Mouse (Mus musculus): ENCODE measurements around the gene 1700061G19Rik. TPM values are rescaled to one million over a fixed set of nuclear protein-coding genes. Genes with fewer than 3 reads are reported as not detected.

Gene 1700061G19Rik
- polyA plus RNA-seq, 1 experiment from 2014 or later, result 0.14 TPM

- DNase-seq (ENCODE audit: low spot score) (no peak), ATAC-seq (ENCODE audit: low read depth) (no peak)
- H3K9ac ChIP-seq (ENCODE audit: low read depth, low read length), result no peak overlapping the region
- H3K4me2 ChIP-seq (ENCODE audit: low read depth, low read length), result no peak overlapping the region
- H3K9me3 ChIP-seq (ENCODE audit: control insufficient read depth, low read length), result no peaks in the 10 kb centered on the region
- WGBS, result 44% methylated on average over 8 of the region's 8 CpGs
- H3K4me3 ChIP-seq (ENCODE audit: low read depth, low read length), result no peak overlapping the region
- H3K27me3 ChIP-seq (replicated peaks; ENCODE audit: control insufficient read depth, insufficient read depth, low read length), result no peaks in the 10 kb centered on the region
- H3K27ac ChIP-seq (replicated peaks; ENCODE audit: low read depth, low read length), result no peak overlapping the region
- no peaks in the 10 kb centered on the region for H3K4me1 ChIP-seq (ENCODE audit: control insufficient read depth, insufficient read depth, low read length)
- no peaks in the 10 kb centered on the region for H3K36me3 ChIP-seq (ENCODE audit: control insufficient read depth, insufficient read depth, low read length)
Measured at GRCm38 (mm10) chr17:56876981-56877380, 1.7 kb downstream of the 1700061G19Rik start.

- 82% methylated on average over 19 of the region's 19 CpGs for WGBS
- no peaks in the 10 kb centered on the region for H3K27me3 ChIP-seq (replicated peaks; ENCODE audit: control insufficient read depth, insufficient read depth, low read length)
- no peak overlapping the region for H3K4me3 ChIP-seq (ENCODE audit: low read depth, low read length)
- no peak for DNase-seq (ENCODE audit: low spot score)
- H3K9me3 ChIP-seq (ENCODE audit: control insufficient read depth, low read length), result no peaks in the 10 kb centered on the region
- no peak overlapping the region for H3K4me2 ChIP-seq (ENCODE audit: low read depth, low read length)
- ATAC-seq (ENCODE audit: low read depth), result no peak
- H3K36me3 ChIP-seq (ENCODE audit: control insufficient read depth, insufficient read depth, low read length), result no peaks in the 10 kb centered on the region
- no peak overlapping the region for H3K27ac ChIP-seq (replicated peaks; ENCODE audit: low read depth, low read length)
- no peak overlapping the region for H3K9ac ChIP-seq (ENCODE audit: low read depth, low read length)
- H3K4me1 ChIP-seq (ENCODE audit: control insufficient read depth, insufficient read depth, low read length), result no peaks in the 10 kb centered on the region
Measured at GRCm38 (mm10) chr17:56877426-56877825, 2.1 kb downstream of the 1700061G19Rik start.

GRCm38 (mm10) chr17:56883612-56884011 is 8.3 kb downstream of the 1700061G19Rik start:
- peak overlapping the region; percentile 38 for H3K4me2 ChIP-seq (ENCODE audit: low read depth, low read length)
- 45% methylated on average over 17 of the region's 17 CpGs for WGBS
- H3K9me3 ChIP-seq (ENCODE audit: control insufficient read depth, low read length), result peaks cover 13% of the 10 kb centered on the region; the same call in 1 of the 2 replicates
- H3K4me3 ChIP-seq (ENCODE audit: low read depth, low read length), result no peak overlapping the region
- H3K36me3 ChIP-seq (ENCODE audit: control insufficient read depth, insufficient read depth, low read length), result 0 out of 2 replicates have a peak, but pooled peaks cover 4% of the 10 kb centered on the region
- H3K27ac ChIP-seq (replicated peaks; ENCODE audit: low read depth, low read length), result no peak overlapping the region
- DNase-seq (ENCODE audit: low spot score) (no peak), ATAC-seq (ENCODE audit: low read depth) (no peak)
- no peaks in the 10 kb centered on the region for H3K27me3 ChIP-seq (replicated peaks; ENCODE audit: control insufficient read depth, insufficient read depth, low read length)
- H3K9ac ChIP-seq (ENCODE audit: low read depth, low read length), result no peak overlapping the region
- H3K4me1 ChIP-seq (ENCODE audit: control insufficient read depth, insufficient read depth, low read length), result no peaks in the 10 kb centered on the region

GRCm38 (mm10) chr17:56884331-56884730 is 9.1 kb downstream of the 1700061G19Rik start:
- no peak for ATAC-seq (ENCODE audit: low read depth)

GRCm38 (mm10) chr17:56884809-56885208 is 9.5 kb downstream of the 1700061G19Rik start:
- Histone ChIP-seq H3K4me1 (ENCODE audit: control insufficient read depth, insufficient read depth, low read length) (no peaks in the 10 kb centered on the region), H3K9ac (ENCODE audit: low read depth, low read length) (no peak overlapping the region), H3K4me2 (ENCODE audit: low read depth, low read length) (no peak overlapping the region), H3K36me3 (ENCODE audit: control insufficient read depth, insufficient read depth, low read length) (peaks cover 14% of the 10 kb centered on the region; the same call in 1 of the 2 replicates), H3K27ac (replicated peaks; ENCODE audit: low read depth, low read length) (no peak overlapping the region), H3K9me3 (ENCODE audit: control insufficient read depth, low read length) (peaks cover 17% of the 10 kb centered on the region; the same call in 1 of the 2 replicates), H3K4me3 (ENCODE audit: low read depth, low read length) (no peak overlapping the region), H3K27me3 (replicated peaks; ENCODE audit: control insufficient read depth, insufficient read depth, low read length) (no peaks in the 10 kb centered on the region)
- 92% methylated on average over 17 of the region's 17 CpGs for WGBS
- DNase-seq (ENCODE audit: low spot score), result no peak
- ATAC-seq (ENCODE audit: low read depth), result no peak

More at GRCm38 (mm10) chr17:56884331-56884730, 9.1 kb downstream of the 1700061G19Rik start:
- H3K36me3 ChIP-seq (ENCODE audit: control insufficient read depth, insufficient read depth, low read length), result peaks cover 12% of the 10 kb centered on the region; the same call in 1 of the 2 replicates
- H3K4me2 ChIP-seq (ENCODE audit: low read depth, low read length), result no peak overlapping the region
- H3K9ac ChIP-seq (ENCODE audit: low read depth, low read length), result no peak overlapping the region
- H3K27ac ChIP-seq (replicated peaks; ENCODE audit: low read depth, low read length), result no peak overlapping the region
- no peaks in the 10 kb centered on the region for H3K27me3 ChIP-seq (replicated peaks; ENCODE audit: control insufficient read depth, insufficient read depth, low read length)
- H3K9me3 ChIP-seq (ENCODE audit: control insufficient read depth, low read length), result peaks cover 17% of the 10 kb centered on the region; the same call in 1 of the 2 replicates
- no peak overlapping the region for H3K4me3 ChIP-seq (ENCODE audit: low read depth, low read length)
- H3K4me1 ChIP-seq (ENCODE audit: control insufficient read depth, insufficient read depth, low read length), result no peaks in the 10 kb centered on the region
- 69% methylated on average over 5 of the region's 5 CpGs for WGBS
- peak; percentile 55 for DNase-seq (ENCODE audit: low spot score)

- no peaks in the 10 kb centered on the region for H3K4me1 ChIP-seq (ENCODE audit: control insufficient read depth, insufficient read depth, low read length)
- H3K27ac ChIP-seq (replicated peaks; ENCODE audit: low read depth, low read length), result no peak overlapping the region
- H3K4me2 ChIP-seq (ENCODE audit: low read depth, low read length), result no peak overlapping the region
- ATAC-seq (ENCODE audit: low read depth) (no peak), DNase-seq (ENCODE audit: low spot score) (no peak)
- H3K9ac ChIP-seq (ENCODE audit: low read depth, low read length), result no peak overlapping the region
- H3K9me3 ChIP-seq (ENCODE audit: control insufficient read depth, low read length), result peaks cover 17% of the 10 kb centered on the region; the same call in 1 of the 2 replicates
- no peaks in the 10 kb centered on the region for H3K27me3 ChIP-seq (replicated peaks; ENCODE audit: control insufficient read depth, insufficient read depth, low read length)
- H3K36me3 ChIP-seq (ENCODE audit: control insufficient read depth, insufficient read depth, low read length), result peaks cover 40% of the 10 kb centered on the region
- 83% methylated on average over 2 of the region's 3 CpGs for WGBS
- H3K4me3 ChIP-seq (ENCODE audit: low read depth, low read length), result no peak overlapping the region
Measured at GRCm38 (mm10) chr17:56888050-56888449, 12.8 kb downstream of the 1700061G19Rik start.

- H3K4me2 ChIP-seq (ENCODE audit: low read depth, low read length), result no peak overlapping the region
- H3K4me1 ChIP-seq (ENCODE audit: control insufficient read depth, insufficient read depth, low read length), result no peaks in the 10 kb centered on the region
- H3K4me3 ChIP-seq (ENCODE audit: low read depth, low read length), result no peak overlapping the region
- DNase-seq (ENCODE audit: low spot score), result no peak
- WGBS, result 96% methylated on average over 2 of the region's 2 CpGs
- no peak overlapping the region for H3K27ac ChIP-seq (replicated peaks; ENCODE audit: low read depth, low read length)
- no peaks in the 10 kb centered on the region for H3K27me3 ChIP-seq (replicated peaks; ENCODE audit: control insufficient read depth, insufficient read depth, low read length)
- no peak for ATAC-seq (ENCODE audit: low read depth)
- peaks cover 8% of the 10 kb centered on the region; the same call in 1 of the 2 replicates for H3K9me3 ChIP-seq (ENCODE audit: control insufficient read depth, low read length)
- H3K36me3 ChIP-seq (ENCODE audit: control insufficient read depth, insufficient read depth, low read length), result peaks cover 60% of the 10 kb centered on the region
- H3K9ac ChIP-seq (ENCODE audit: low read depth, low read length), result no peak overlapping the region
Measured at GRCm38 (mm10) chr17:56890018-56890417, 14.7 kb downstream of the 1700061G19Rik start.

- DNase-seq (ENCODE audit: low spot score), result no peak
- Histone ChIP-seq H3K4me1 (ENCODE audit: control insufficient read depth, insufficient read depth, low read length) (no peaks in the 10 kb centered on the region), H3K4me3 (ENCODE audit: low read depth, low read length) (no peak overlapping the region), H3K27me3 (replicated peaks; ENCODE audit: control insufficient read depth, insufficient read depth, low read length) (no peaks in the 10 kb centered on the region), H3K27ac (replicated peaks; ENCODE audit: low read depth, low read length) (no peak overlapping the region), H3K9me3 (ENCODE audit: control insufficient read depth, low read length) (no peaks in the 10 kb centered on the region), H3K4me2 (ENCODE audit: low read depth, low read length) (no peak overlapping the region), H3K36me3 (ENCODE audit: control insufficient read depth, insufficient read depth, low read length) (peaks cover 96% of the 10 kb centered on the region), H3K9ac (ENCODE audit: low read depth, low read length) (no peak overlapping the region)
- no peak for ATAC-seq (ENCODE audit: low read depth)
- 90% methylated on average over 9 of the region's 9 CpGs for WGBS
Measured at GRCm38 (mm10) chr17:56895368-56895918, 20.2 kb downstream of the 1700061G19Rik start.

- no peaks in the 10 kb centered on the region for H3K4me1 ChIP-seq (ENCODE audit: control insufficient read depth, insufficient read depth, low read length)
- H3K4me2 ChIP-seq (ENCODE audit: low read depth, low read length), result no peak overlapping the region
- DNase-seq (ENCODE audit: low spot score) (no peak), ATAC-seq (ENCODE audit: low read depth) (no peak)
- no peaks in the 10 kb centered on the region for H3K9me3 ChIP-seq (ENCODE audit: control insufficient read depth, low read length)
- H3K9ac ChIP-seq (ENCODE audit: low read depth, low read length), result no peak overlapping the region
- no peak overlapping the region for H3K4me3 ChIP-seq (ENCODE audit: low read depth, low read length)
- no peak overlapping the region for H3K27ac ChIP-seq (replicated peaks; ENCODE audit: low read depth, low read length)
- no peaks in the 10 kb centered on the region for H3K27me3 ChIP-seq (replicated peaks; ENCODE audit: control insufficient read depth, insufficient read depth, low read length)
- H3K36me3 ChIP-seq (ENCODE audit: control insufficient read depth, insufficient read depth, low read length), result peaks cover 97% of the 10 kb centered on the region
- 90% methylated on average over 6 of the region's 6 CpGs for WGBS
Measured at GRCm38 (mm10) chr17:56896513-56897129, 21.3 kb downstream of the 1700061G19Rik start.
